Mouse (Mus musculus) retina, embryonic 14.5 days (tissue): ENCODE measurements around the gene Phldb1.
A peak's percentile ranks its signal among the peaks of the same experiment; 100 is the strongest.

Experiments used
- DNase-seq: peaks from one replicate; pipeline ENCODE4 v3.0.0-alpha.2; 2015; ENCODE audit warnings: low spot score

The Phldb1 gene

DNA sequence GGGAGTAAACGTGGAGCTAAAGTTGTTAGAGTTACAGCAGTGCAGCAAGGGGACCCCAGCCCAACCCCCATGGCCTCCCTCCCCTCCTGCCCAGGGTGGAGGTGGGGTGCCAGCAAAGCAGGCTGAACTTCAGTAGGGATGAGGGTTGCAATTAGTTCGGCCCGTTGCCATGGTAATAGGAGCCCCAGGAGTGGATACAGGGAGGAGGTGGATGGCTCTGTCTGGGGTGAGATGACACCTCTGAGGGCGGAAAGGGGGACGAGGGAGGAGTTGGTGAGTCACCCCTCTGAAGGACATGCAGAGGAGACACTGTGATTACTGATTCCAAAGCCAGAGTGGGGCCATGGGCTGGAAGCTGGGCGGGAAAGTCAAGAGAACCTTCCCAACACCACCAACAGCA, 26.1 kb downstream of the Phldb1 start:
- no peak for DNase-seq

DNA sequence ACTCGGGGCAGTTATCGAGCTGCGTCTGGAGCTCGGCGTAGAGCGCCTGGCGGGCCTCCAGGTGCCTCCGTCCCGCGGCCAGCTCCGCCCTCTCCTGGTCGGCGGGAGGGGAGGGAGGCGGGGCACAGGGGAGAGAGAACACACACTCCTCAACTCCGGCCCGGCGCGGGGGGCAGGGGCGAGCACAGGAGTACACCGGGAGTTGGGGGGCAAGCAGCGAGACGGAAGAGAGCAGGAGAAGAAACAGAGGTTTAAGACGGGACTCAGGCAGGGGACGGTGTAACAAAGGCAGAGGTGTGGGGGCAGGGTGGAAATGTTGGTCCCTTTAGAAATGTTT, 26.6 kb downstream of the Phldb1 start:
- peak; percentile 51 for DNase-seq

DNA sequence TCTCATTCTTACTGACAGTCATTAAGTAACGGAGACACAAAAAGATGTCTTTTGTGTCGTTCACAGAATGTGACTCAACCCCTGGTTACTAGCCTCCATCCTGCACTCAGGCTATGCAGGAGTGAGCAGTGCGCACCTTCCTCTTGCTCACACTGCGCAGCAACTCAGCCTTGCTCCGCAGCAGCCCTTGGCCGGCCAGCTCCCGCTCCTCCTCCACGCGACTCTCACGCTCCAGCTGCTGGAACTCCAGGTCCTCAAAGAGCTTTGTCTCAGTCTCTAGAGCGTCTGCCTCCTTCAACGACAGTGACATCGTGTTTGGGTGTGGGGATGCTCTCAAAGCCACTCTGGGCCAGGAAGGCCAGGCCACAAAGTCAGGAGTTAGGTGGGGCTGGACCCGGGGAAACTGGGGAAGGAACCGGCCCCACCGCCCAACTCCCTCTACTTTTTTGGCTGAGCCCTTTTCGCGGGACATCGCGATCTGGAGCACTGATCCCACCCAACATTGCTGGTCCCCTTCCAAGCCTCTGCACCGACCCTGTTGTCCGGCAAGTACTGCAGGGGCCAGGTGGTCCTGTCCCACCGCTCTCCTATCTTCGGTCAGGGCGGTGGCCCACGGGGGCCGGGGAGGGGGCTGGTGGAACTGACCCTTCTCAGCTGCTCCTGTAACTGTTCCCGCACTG, 27.1 kb downstream of the Phldb1 start:
- DNase-seq = no peak

DNA sequence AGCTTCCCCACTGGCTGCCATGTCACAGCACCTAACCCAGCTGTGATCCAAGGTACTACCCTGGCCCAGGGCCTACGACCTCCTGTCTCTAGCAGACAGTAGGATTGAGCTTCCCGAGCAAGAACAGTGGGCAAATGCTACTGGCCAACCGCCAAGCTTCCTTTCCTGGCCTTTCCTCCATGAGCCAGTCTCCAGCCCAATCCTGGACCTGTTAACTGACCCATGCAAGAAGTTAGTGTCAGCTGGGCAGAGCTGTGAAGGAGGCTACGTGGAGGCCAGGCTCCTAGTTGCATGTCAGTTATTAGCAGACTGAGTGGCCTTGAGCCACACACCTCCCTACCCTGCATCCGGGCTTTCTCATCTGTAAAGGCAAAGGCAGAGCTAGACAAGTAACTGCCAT, 35.3 kb downstream of the Phldb1 start:
- DNase-seq = no peak

DNA sequence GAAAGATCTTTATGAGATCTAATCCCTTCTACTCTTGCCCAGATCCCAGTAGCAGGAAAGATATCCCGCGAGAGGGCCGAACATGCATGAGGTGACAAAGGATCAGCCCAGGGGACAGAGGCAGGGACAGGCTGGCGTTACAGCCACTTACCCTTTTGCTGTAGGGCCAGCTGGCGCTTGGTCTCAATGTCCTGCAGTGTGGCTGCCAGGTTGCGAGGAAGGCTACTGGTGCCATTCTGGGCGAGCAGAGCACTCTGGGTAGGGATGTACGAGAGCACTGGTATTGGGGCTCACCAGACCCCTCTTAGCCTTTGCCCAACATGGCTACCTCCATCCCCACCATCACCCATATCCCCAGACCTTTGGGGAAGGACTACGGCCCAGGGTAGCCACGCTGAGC, 35.8 kb downstream of the Phldb1 start:
- no peak for DNase-seq

DNA sequence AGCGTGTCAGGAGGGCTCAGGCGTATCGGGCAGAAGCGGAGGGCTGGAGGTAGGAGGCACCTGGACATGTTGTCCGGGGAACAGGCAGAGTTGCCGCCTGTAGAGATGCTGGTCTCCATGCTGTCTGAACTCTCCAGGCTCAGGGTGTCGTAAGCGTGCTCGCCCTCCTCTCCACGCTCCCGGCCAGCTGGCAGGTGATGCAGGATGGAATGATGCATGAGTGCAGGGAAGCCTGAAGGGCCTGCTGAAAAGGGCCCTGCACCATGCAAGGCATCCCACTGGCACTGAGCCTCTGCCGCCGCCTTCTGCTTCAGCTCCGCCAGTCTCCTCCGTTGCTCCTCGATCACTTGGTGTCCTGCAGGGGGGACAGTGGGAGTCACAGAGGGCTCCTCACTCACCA, 37.1 kb downstream of the Phldb1 start:
- no peak for DNase-seq

DNA sequence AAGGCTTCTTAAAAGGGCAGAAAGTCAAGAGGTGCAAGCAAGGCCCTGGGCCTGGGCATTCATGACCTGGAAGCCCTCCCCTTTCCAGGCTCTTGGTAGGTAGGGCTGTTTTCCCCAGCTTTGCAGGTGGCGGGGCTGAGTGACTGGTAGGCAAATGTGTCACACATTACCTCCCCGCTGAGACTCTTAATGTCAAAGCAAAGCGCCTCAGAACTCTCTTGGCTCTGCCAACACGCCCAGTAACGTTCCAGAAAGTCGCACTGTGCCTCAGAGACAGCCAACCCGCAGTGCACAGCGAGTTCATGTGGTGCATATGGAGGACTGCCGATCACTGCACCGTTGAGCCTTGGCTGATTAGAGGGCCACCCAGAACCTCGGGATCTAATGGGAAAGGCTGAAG, 41.9 kb downstream of the Phldb1 start:
- DNase-seq = no peak

DNA sequence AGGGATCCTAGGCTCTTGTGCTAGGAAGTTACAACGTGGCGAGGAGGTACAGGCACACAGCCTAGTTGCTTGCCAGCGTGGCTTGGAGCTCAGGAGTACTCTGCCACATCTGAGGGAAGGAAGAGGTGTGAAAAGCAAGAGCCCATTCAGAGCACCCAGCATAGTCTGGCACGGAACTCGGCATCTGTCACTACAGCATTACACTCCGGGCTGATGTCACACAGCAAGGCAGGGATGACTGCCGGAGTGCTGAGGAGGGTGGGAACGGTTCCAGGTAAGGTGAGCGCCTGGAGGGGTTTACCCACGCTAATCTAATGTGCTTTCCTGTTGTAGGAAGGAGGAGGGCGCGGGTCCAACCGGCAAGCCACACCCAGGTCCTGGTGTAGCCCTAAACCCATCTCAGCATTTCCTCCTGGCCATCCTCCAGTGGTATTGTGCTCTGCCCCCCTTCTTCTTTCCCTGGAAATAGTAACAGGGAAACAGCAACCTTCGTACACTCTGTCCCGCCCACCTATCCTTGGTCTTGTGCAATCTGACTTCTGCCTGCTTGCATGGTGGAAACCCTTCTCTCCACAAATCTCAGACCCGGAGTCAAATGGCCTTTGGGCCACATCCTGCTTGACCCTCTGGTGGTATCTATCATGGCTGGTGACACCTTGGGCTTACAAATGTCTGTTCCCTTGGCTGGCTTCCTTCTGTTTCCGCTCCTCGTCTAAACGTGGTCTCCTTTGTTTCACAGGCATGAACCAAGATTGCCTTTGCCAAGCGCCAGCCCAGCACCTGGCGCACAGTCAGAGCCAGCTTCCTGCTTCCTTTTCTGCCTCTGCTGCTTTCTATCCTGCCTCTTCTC, 43.1 kb downstream of the Phldb1 start:
- no peak for DNase-seq

DNA sequence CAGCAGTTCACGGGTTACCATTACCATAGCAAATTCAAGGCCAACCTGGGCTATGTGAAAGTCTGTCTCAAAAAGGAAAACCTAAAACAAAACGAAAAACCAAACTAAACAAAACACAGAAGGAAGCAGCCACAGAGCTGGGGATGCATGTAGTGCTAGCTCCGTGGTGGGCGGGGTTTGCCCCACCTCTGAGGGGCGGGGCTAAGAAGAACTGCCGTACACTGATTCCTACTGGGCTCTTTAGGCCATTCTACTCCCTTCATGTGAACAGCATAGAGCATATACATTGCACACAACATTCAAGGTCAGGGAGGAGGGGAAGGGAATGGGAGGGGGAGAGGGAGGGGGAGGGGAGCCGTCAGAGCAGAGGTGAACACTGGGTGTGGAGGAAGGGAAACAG, 44.4 kb downstream of the Phldb1 start:
- no peak for DNase-seq

DNA sequence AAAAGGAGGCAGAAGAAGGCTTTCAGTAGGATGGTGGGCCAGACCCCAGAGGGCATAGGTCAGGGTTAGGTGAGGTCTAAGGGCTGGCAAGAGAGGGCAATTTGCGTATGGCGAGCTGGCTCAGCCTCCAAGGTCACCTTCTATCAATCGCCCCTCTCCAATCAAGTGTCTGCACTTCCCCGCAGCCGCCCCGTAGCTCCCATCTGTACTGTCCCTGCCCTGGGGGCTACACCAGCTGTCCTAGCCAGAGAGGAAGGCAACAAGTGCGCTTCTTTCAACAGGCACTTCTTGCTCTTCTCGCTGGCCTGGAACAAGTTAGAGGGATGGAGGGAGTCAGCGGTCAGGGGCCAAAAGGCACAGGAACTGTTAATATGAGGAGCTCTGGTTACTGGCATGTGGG, 47.0 kb downstream of the Phldb1 start:
- DNase-seq = no peak

DNA sequence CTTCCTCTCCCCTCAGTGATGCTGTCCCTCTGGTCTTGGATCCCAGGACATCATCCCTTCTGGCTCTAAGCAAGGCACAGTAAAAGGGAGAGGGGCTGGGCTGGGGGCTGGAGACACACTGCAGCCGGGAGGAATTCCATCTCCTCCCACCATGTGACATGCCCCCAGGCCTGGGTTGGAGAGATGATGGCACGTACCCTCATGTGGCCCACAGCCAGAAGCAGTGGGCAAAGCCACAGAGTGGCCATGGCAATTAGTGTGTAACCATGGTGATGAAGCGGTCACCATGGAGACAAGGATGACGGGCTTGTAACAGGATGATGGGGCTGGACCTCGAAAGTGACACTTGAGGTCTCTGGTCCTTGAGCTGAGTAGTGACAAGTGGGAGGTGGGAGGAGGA, 48.4 kb downstream of the Phldb1 start:
- DNase-seq = peak; percentile 54

DNA sequence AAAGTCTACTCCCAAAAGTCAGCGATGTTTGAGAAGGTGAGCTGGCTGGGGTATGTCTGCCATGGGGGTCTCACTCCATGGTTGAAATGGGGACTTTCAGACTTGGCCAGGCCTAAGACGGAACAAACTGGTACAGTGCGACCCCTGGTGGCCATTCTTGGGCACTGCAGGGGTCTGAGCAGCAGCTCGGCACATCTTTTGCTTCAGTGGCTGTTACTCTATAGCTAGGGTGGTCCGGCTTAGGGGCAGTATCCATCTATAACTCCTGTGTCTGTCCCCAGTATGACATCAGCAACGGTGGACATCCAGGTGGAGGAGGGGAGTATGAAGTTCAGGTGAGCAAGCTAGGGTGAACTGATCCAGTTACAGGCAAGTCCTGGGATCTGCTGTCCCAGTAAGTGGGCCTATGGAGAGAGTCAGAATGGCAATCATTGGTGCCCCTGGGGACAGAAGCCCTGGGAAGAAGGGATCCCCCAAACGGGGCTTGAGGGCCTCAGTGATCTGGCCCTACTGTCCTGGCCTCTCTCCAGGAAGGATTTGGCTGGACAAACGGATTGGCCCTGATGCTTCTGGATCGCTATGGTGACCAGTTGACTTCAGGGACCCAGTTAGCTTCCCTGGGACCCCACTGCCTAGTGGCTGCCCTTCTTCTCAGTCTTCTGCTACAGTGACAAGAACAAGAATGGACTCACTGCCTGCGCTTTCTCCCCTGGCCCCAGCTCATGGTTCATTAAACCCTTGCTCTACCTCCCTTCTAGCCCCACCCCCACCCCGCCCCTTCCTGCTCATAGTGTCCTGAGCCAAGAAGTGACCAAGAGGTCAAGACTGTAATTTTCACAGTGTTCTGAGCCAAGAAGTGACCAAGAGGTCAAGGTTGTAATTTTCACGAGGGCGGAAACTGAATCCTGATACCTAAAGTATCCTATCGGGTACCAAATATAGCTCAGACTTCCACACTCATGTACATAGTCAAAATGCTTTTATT, 49.4 kb downstream of the Phldb1 start:
- peak; percentile 90 for DNase-seq

DNA sequence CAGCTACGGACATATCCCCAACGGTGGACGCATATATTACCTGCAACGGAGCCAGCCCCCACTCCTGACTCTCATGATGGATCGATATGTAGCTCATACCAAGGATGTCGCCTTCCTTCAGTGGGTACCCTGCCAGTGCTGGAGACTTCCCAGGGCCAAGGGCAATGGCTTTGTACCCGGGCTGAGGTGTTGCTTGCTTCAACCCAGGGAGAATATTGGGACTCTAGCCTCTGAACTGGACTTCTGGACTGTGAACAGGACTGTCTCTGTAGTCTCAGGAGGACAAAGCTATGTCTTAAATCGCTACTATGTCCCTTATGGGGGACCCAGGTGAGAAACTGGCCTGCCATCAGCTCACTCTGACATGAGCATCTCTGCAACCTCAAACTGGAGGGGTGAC, 52.0 kb downstream of the Phldb1 start:
- no peak for DNase-seq

DNA sequence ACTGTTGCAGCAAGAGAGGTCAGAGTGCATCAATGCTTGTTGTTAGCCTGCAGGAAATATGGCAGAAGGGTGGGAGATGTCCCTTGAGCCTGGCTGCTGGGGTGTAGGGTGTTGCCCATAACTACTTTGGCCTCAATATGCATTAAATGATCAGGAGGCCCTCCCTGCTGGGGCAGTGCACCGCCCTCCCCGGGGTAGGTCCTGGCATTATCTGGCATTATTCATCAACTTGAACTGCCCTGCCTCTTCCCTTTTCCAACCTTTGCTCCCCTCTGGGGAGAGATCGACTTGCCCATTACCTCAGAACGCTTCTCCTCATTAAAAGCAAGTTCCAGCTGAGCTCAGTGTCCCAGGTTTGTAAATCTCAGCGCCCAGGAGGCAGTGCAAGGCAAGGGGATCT, 55.4 kb downstream of the Phldb1 start:
- DNase-seq = no peak

DNA sequence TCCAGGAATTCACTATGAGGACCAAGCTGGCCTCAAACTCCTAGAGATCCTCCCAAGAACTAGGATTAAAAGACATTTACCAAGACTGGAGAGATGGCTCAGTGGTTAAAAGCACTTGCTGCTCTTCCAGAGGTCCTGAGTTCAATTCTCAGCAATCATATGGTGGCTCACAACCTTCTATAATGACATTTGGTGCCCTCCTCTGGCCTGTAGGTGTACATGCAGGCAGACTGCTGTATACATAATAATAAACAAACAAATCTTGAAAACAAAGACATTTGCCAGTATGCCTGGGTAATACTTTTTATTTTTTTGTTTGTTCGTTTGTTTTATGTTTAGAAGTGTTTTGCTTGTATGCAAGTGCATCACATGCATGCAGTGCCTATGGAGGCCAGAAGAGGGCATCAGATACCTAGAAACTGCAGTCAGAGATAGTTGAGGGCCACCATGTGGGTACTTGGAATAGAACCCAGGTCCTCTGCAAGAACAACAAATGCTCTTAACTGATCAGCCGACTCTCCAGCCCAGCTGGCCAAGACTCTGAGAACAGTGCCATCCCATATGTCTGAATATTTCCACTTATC, 56.6 kb downstream of the Phldb1 start:
- no peak for DNase-seq

DNA sequence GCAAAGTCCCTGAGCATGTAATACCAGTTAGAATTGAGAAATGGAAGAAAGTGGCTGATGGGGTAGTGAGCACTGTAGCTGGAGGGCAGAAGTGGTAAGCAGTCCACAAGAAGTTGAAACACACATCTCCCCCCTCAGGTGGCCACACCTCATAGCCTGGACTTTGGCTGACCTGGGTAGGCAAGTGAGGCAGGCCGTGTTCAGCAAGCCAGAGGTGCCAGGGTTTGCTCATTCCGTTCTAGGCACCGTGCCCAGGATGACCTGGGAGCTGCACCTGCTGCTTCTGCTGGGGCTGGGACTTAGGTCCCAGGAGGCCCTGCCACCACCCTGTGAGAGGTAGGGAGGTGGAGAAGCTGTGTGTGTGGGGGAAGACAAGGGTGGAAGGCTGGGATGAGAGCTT, 62.0 kb downstream of the Phldb1 start, which contains the start of gene Treh:
TSS of gene Treh (plus strand) at position 229 of the 400 bp plus-strand sequence.
- no peak for DNase-seq

DNA sequence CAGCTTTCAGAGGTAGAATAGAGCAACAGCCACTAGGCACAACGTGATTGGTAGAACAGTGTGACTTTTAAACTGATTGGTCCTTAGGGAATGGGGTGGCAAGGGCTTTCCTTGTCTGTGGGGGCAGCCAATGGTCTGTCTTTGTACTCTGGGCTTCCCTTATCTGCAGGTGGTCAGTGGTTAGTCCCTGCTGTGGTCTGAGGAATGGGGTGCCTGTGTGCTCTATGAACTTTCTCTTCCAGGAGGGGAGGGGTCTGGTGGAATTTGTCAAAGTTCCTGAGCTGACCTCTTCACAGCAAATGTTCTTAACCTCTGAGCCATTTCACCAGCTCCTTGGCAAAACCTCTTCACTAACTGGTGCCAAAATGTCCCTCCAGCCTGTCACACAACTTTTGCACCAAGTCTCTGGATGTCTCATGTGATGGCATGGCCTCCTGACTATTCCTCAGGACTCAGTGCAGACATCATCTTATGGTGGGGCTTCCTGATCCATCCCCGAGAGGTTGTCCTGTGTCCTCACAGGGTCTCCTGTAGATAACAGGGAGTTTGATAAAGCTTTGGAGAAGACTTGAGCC, 62.6 kb downstream of the Phldb1 start:
- DNase-seq = no peak

DNA sequence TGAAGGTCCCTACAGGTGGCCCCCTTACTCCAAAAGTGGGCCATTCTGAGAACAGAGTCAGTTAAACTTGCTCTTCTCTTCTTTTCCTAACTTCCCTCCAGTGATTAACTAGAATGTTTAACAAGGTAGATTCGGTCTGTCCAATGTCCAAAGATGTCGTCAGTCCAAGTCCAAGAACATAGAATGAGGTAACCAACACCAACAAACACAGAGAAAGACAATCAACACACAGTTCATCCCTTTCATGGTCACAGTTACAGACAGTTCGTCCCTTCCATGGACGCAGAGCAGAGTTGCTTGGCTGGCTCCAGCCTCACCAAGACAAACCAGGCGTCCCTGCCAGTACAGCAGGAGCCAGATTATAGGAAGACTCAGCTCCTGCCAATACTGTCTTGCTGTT, 63.6 kb downstream of the Phldb1 start:
- no peak for DNase-seq

DNA sequence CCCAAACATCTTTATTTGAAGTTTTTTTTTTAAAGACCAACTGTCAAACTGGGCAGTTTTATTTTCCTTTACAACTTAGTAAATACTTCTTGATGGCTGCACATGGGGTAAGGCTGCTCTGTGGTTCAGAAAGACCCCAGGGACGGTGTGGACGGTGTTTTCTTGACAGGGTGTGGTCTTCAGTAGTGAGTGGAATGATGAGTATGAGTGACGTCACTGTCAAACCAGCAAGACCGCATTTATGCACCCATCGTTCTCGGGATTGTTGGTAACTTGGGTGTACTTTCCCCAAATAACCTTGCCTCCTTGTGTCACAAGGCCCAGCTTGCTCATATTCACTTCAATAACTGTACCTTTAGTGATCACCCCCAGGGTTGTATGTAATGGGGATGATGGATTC, 71.3 kb downstream of the Phldb1 start:
- no peak for DNase-seq

DNA sequence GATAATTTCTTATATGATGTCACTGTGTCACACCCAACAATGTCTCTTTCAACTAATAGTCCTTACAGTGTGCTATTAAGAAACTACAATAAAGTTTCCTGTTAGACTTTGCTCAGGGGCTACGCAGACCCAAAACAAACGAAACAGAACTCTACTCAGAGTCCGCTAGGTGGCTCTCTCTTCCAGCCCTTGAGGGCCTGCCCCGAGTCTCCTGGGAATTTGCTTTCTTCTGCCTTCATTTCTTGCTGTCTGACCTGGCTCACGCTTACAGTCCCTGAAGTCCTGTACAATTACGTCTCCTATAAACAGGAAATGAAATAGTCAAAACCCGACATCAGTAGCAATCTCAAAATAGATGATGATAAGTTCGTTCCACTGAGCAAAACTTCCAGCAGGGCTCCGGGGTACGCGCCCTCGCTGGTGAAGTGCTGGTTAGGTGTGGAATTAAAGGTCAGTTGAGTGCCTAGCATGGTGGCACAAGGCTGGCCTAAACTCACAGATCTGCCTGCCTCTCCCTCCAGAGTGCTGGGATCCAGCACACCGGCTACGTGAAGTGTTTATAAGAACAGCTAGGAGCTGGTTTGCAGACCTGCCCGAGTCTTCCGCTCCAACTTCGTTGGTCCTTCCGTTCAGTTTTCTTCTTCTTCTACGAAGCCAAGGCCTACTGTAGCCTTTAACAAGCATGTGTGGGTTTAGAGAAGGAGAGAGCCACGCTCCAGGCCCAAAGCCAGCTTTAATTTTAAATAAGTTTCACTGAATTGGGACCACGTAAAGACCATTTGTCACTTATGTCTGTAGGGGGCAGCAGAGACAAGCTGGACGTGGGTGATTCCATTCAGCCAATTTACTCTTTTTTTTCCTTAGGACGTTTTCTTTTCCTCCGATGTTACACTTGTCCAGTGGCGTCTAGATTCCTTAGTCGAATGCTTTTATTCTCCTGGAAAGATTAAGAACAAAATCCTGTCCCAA, 79.6 kb downstream of the Phldb1 start:
- DNase-seq = peak; percentile 90

DNA sequence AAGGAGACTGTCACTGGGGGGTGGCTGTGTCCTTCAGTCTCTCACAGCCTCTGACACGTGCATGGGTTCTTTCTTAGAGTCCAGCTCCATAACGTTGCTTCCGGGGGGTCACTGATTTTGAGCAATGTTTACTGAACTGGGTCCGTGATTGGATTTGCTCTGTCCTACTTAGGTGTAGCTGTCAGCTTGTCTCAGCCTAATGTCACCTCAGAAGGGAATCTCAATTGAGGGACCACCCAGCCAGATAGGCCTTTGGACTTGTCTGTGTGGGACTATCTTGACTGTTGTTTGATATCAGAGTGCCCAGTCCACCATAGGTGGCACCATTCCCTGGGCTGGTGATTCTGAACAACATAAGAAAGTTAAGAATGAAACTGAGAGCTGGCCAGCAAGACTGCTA, 81.1 kb downstream of the Phldb1 start:
- no peak for DNase-seq
